Comparison of ENCODE assay signal across 8 mouse cellular contexts in the genomic region with DNA sequence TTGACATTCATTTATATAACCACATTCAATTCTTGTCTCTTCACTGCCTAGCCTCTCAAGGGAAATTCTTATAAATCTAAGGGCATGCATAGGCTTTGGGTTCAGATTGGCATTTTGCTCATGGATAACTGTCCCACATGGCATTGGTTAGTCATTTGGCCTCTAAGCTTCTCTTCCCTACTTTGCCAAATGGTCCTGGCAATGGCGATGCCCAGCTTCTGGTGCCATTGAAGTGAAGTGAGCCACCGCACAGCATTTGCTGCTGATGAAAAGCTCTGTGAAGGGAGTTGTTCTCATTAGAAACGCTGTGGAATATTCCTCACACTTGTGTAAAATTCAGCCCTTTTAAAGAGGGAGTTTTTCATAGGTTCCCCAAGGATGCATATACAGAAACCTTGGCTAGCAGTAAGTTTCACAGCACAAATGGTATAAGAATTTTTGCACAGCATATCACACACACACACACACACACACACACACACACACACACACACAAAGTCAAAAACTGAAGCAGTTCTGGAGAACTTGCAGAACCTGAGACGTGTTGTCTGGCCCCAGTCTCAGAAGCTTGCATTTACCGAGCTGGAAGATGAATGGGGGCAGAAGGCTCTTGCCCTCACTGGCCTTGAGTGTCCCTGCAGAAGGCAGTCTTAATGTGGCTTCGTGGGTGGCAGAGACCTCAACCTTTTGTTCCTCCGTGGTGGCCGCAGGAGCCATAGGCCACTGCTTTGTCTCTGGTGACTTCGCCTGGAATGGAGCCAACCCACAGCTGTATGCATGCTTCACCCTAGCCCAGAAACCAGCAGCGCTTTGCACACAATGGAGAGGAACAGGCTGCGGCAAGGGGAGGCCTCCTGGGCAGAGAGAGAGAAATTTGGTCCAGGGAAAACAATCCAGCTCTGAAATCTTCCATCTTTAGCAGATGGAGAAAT. TPM values are rescaled to one million over a fixed set of nuclear protein-coding genes. Genes with fewer than 3 reads are reported as not detected.
A peak's percentile ranks its signal among the peaks of the same experiment; 100 is the strongest.
DNase-seq lines count a peak whose midpoint lies in the region; ATAC-seq lines count a peak whose summit lies in the region.

No protein-coding gene starts in this region.

- ATAC-seq in limb, embryonic 13.5 days (ENCODE audit: low FRiP score, low read depth), result peak; percentile 74

- WGBS in limb, embryonic 13.5 days, result 33% methylated on average over 11 of the region's 11 CpGs

- H3K27me3 ChIP-seq in limb, embryonic 13.5 days, result no peaks in the 10 kb centered on the region

- peaks cover 50% of the 10 kb centered on the region for H3K4me1 ChIP-seq in limb, embryonic 13.5 days

- no peak overlapping the region for H3K9ac ChIP-seq in limb, embryonic 13.5 days

- peak overlapping the region; percentile 26; the same call in 1 of the 2 replicates for H3K4me2 ChIP-seq in limb, embryonic 13.5 days (replicated peaks)

- peak; percentile 57 for DNase-seq in layer of hippocampus, adult 9-11 months
- no peak for DNase-seq in layer of hippocampus, adult 8-10 months (ENCODE audit: low spot score in 2 of 2)
- DNase-seq in brain, adult 2 months (ENCODE audit: low read depth, low spot score), result peak; percentile 49
- peak; percentile 68 for DNase-seq in heart, postnatal 4 days
- peak; percentile 22 for DNase-seq in ovary, postnatal 36 days (ENCODE audit: low spot score)
- DNase-seq in cerebellum, adult 9-11 months, result no peak
- DNase-seq in urinary bladder, postnatal 10 days (ENCODE audit: low spot score), result no peak

- H3K9me3 ChIP-seq in limb, embryonic 13.5 days, result no peaks in the 10 kb centered on the region

- H3K36me3 ChIP-seq in limb, embryonic 13.5 days, result no peaks in the 10 kb centered on the region

- peak overlapping the region; percentile 85 for H3K27ac ChIP-seq in limb, embryonic 13.5 days

- H3K4me3 ChIP-seq in limb, embryonic 13.5 days, result no peak overlapping the region

RNA-seq across cellular contexts. Expression of a gene that starts 21.8 kb away (rescaled TPM):
- total RNA-seq in layer of hippocampus, adult 8-10 months (2022), result 10 to 100 TPM; 13.9 to 56.8 (median 28.8) TPM
- total RNA-seq in heart, postnatal 4 days (2021), result 10 to 100 TPM; 11.8 to 13.0 TPM
- polyA plus RNA-seq in limb, embryonic 13.5 days (2015; fragmentation: Nextera tagmentation; extraction: Ambion mirVana), result 60.8 and 61.0 TPM in 2 replicates

RNA-seq across cellular contexts. Expression of a gene that starts 23.1 kb away (rescaled TPM):
- not detected for total RNA-seq in layer of hippocampus, adult 8-10 months (2022)
- not detected for total RNA-seq in heart, postnatal 4 days (2021)
- not detected in 2 replicates for polyA plus RNA-seq in limb, embryonic 13.5 days (2015; fragmentation: Nextera tagmentation; extraction: Ambion mirVana)

Comparison
In these comparisons a context has a peak if more than half of its experiments do, and no peak if none do; other contexts are left out.
1. DNase-seq: peak in layer of hippocampus, adult 9-11 months (single experiment), brain, adult 2 months (single experiment), heart, postnatal 4 days (single experiment) and ovary, postnatal 36 days (single experiment); none in layer of hippocampus, adult 8-10 months (0 of 2), cerebellum, adult 9-11 months (single experiment) and urinary bladder, postnatal 10 days (single experiment).